Mouse (Mus musculus): ENCODE measurements at regions not wholly inside any gene's neighbourhood (a gene's known extent, or its start where the extent isn't known, plus 50 kb on each side); places are given as distances from the start of the nearest gene placed in this dataset.
"Not testable (repeated sequence)": the region's sequence is repeated elsewhere in the genome, so short reads cannot be mapped to it uniquely, and the experiment has no call there.

- DNase-seq (ENCODE audit: low spot score in 2 of 2) = not testable (repeated sequence)
Measured at GRCm38 (mm10) chr15:34027111-34027510, 330.6 kb downstream of the 9430069I07Rik start.

GRCm38 (mm10) chr15:34025396-34025795, 332.3 kb downstream of the 9430069I07Rik start:
- DNase-seq (ENCODE audit: low spot score in 2 of 2) = no peak

- peak; percentile 40 to 70 for DNase-seq (ENCODE audit: low spot score in 2 of 2)
Measured at GRCm38 (mm10) chr15:34021857-34022256, 335.8 kb downstream of the 9430069I07Rik start.

GRCm38 (mm10) chr15:34016397-34017156, 341.1 kb downstream of the 9430069I07Rik start:
- peak; percentile 7 to 20 for DNase-seq (ENCODE audit: low spot score in 2 of 2)

GRCm38 (mm10) chr15:34008591-34008990, 349.1 kb downstream of the 9430069I07Rik start:
- DNase-seq (ENCODE audit: low spot score in 2 of 2) = no peak

- DNase-seq (ENCODE audit: low spot score in 2 of 2) = no peak
Measured at GRCm38 (mm10) chr15:33992383-33992782, 365.3 kb downstream of the 9430069I07Rik start.

- DNase-seq (ENCODE audit: low spot score in 2 of 2) = peak in 1 of 2 experiments; percentile 12
Measured at GRCm38 (mm10) chr15:33975077-33975476, 382.6 kb downstream of the 9430069I07Rik start.

GRCm38 (mm10) chr15:33973466-33973865, 384.2 kb downstream of the 9430069I07Rik start:
- no peak for DNase-seq (ENCODE audit: low spot score in 2 of 2)

GRCm38 (mm10) chr15:33969409-33969808, 388.3 kb downstream of the 9430069I07Rik start:
- no peak for DNase-seq (ENCODE audit: low spot score in 2 of 2)

- DNase-seq (ENCODE audit: low spot score in 2 of 2) = peak; percentile 13 to 17
Measured at GRCm38 (mm10) chr15:33935013-33935664, 422.5 kb downstream of the 9430069I07Rik start.

- DNase-seq (ENCODE audit: low spot score in 2 of 2) = no peak
Measured at GRCm38 (mm10) chr15:33926446-33926845, 431.2 kb downstream of the 9430069I07Rik start.

- peak; percentile 23 to 42 for DNase-seq (ENCODE audit: low spot score in 2 of 2)
Measured at GRCm38 (mm10) chr15:33924094-33924890, 433.4 kb downstream of the 9430069I07Rik start.

GRCm38 (mm10) chr15:33914891-33915290, 442.8 kb downstream of the 9430069I07Rik start:
- DNase-seq (ENCODE audit: low spot score in 2 of 2) = no peak

GRCm38 (mm10) chr15:33906727-33907479, 450.8 kb downstream of the 9430069I07Rik start:
- peak in 1 of 2 experiments; percentile 4 for DNase-seq (ENCODE audit: low spot score in 2 of 2)

- no peak for DNase-seq (ENCODE audit: low spot score in 2 of 2)
Measured at GRCm38 (mm10) chr15:33896076-33896475, 461.6 kb downstream of the 9430069I07Rik start.

- no peak for DNase-seq (ENCODE audit: low spot score in 2 of 2)
Measured at GRCm38 (mm10) chr15:33890606-33891005, 467.1 kb downstream of the 9430069I07Rik start.

- no peak for DNase-seq (ENCODE audit: low spot score in 2 of 2)
Measured at GRCm38 (mm10) chr15:33888865-33889368, 468.8 kb downstream of the 9430069I07Rik start.

- no peak for DNase-seq (ENCODE audit: low spot score in 2 of 2)
Measured at GRCm38 (mm10) chr15:33862224-33862752, 495.4 kb downstream of the 9430069I07Rik start.

- DNase-seq (ENCODE audit: low spot score in 2 of 2) = no peak
Measured at GRCm38 (mm10) chr15:33825435-33826088, 532.1 kb downstream of the 9430069I07Rik start.

- no peak for DNase-seq (ENCODE audit: low spot score in 2 of 2)
Measured at GRCm38 (mm10) chr15:33824826-33825225, 532.8 kb downstream of the 9430069I07Rik start.

Data from layer of hippocampus, adult 8-10 months (tissue).